Mouse (Mus musculus): ENCODE results near the gene Rnf141.

DNA sequence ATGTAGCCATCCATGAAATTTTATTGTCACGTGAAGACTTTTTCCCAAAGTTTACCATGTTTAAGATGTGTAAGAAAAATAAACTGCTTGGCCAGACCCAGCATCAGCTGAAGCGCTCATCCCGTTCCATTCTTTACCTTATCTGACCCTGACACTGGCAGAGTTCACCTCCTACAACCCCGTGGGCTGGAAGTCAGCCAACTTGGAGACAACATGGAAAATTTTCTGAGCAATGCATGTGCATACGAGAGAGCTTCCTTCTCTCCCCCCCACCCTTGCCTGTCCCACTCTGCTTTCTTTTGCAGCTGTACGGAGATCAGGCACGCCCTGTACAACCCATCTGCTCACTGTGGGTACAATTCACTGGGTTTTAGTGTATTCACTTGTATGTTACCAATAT, 62.1 kb downstream of the Rnf141 start:
- TF ChIP-seq POU5F1 (IDR thresholded peaks at IDR 0.05; ENCODE audit: borderline replicate concordance, low read length): no peak
- TF ChIP-seq CTCF (conservative IDR thresholded peaks at IDR 0.05; ENCODE audit: low read length): no peak
- TF ChIP-seq NANOG (IDR thresholded peaks at IDR 0.05; ENCODE audit: borderline replicate concordance, low read length): no peak
